Mouse (Mus musculus) cortical plate, adult 2 months (tissue): Measurements from ENCODE around the gene Smarcc2.

Source experiments
- CTCF ChIP-seq: fragments of 200-500 bp; IDR thresholded peaks from 2 replicates; pipeline ENCODE4 v1.5.1; 2011; ENCODE audit warnings: mild to moderate bottlenecking, control low read depth, low read length; ENCODE audit not compliant: insufficient read depth; ENCODE audit errors: extremely low read depth
- POLR2A ChIP-seq: fragments of 200-500 bp; IDR thresholded peaks from 2 replicates; pipeline ENCODE4 v1.6.1; 2011; ENCODE audit warnings: mild to moderate bottlenecking, low read length, control low read depth; ENCODE audit not compliant: insufficient read depth; ENCODE audit errors: extremely low read depth

GRCm38 (mm10) chr10:128454471-128454870, 4.6 kb upstream of the Smarcc2 start:
- TF ChIP-seq CTCF (no peak), POLR2A (no peak)
